Mouse (Mus musculus) left cerebral cortex, adult 11 months (tissue): Measurements from ENCODE around the gene Krt86.

Source experiments
- DNase-seq: peaks from one replicate; pipeline ENCODE4 v3.0.0; 2022; ENCODE audit warnings: low spot score

Gene Krt86

GRCm38 (mm10) chr15:101472952-101473528 lies at the start of gene Krt86:
Gene Krt86, plus strand, starts transcription at chr15:101473478.
- DNase-seq, result no peak

- DNase-seq, result no peak
These were observed 48.4 kb upstream of the Krt86 start for GRCm38 (mm10) chr15:101424914-101425313.

GRCm38 (mm10) chr15:101436611-101437010 lies 36.7 kb upstream of the Krt86 start:
- DNase-seq, result no peak

GRCm38 (mm10) chr15:101438555-101438954 lies 34.7 kb upstream of the Krt86 start, which contains the start of gene Krt87:
Gene Krt87, minus strand, starts transcription at chr15:101438804.
- DNase-seq, result no peak

GRCm38 (mm10) chr15:101440837-101441236 lies 32.4 kb upstream of the Krt86 start:
- no peak for DNase-seq

GRCm38 (mm10) chr15:101446572-101446971 lies 26.7 kb upstream of the Krt86 start:
- DNase-seq, result no peak

- DNase-seq, result no peak
These were observed 25.8 kb upstream of the Krt86 start, which contains the start of gene Krt88 for GRCm38 (mm10) chr15:101447444-101447843. Gene Krt88, plus strand, starts transcription at chr15:101447744.

- DNase-seq, result peak; percentile 68
These were observed 20.1 kb upstream of the Krt86 start for GRCm38 (mm10) chr15:101453093-101453736.

- no peak for DNase-seq
These were observed 18.5 kb upstream of the Krt86 start for GRCm38 (mm10) chr15:101454774-101455173.

- no peak for DNase-seq
These were observed 18.0 kb upstream of the Krt86 start for GRCm38 (mm10) chr15:101455292-101455691.

- DNase-seq, result no peak
These were observed 17.4 kb upstream of the Krt86 start for GRCm38 (mm10) chr15:101455891-101456290.

GRCm38 (mm10) chr15:101458361-101458930 lies 14.8 kb upstream of the Krt86 start:
- no peak for DNase-seq

GRCm38 (mm10) chr15:101459283-101459682 lies 14.0 kb upstream of the Krt86 start:
- DNase-seq, result no peak

- DNase-seq, result no peak
These were observed 9.6 kb upstream of the Krt86 start, which contains the start of gene Krt81 for GRCm38 (mm10) chr15:101463651-101464050. Gene Krt81, minus strand, starts transcription at chr15:101463751.

- DNase-seq, result no peak
These were observed 4.2 kb upstream of the Krt86 start for GRCm38 (mm10) chr15:101469093-101469492.

- DNase-seq, result peak; percentile 19
These were observed 5.9 kb downstream of the Krt86 start for GRCm38 (mm10) chr15:101479007-101479665.

- no peak for DNase-seq
These were observed 6.4 kb downstream of the Krt86 start for GRCm38 (mm10) chr15:101479666-101480060.

- no peak for DNase-seq
These were observed 8.8 kb downstream of the Krt86 start for GRCm38 (mm10) chr15:101482056-101482455.

- no peak for DNase-seq
These were observed 10.4 kb downstream of the Krt86 start for GRCm38 (mm10) chr15:101483646-101484045.

GRCm38 (mm10) chr15:101484939-101485338 lies 11.7 kb downstream of the Krt86 start:
- no peak for DNase-seq

GRCm38 (mm10) chr15:101485911-101486635 lies 12.8 kb downstream of the Krt86 start:
- DNase-seq, result peak; percentile 26

GRCm38 (mm10) chr15:101491431-101491830 lies 18.2 kb downstream of the Krt86 start, which contains the start of gene Krt83:
Gene Krt83, minus strand, starts transcription at chr15:101491512.
- no peak for DNase-seq
